Mouse (Mus musculus): Measurements from ENCODE around the gene Setd3.

- TF ChIP-seq CTCF (IDR thresholded peaks at IDR 0.05; ENCODE audit: control insufficient read depth, insufficient read depth, insufficient replicate concordance, low read depth, low read length): no peak
- TF ChIP-seq POLR2A (IDR thresholded peaks at IDR 0.05; ENCODE audit: control insufficient read depth, low read depth, low read length): no peak
Measured at GRCm38 (mm10) chr12:108223357-108223756, 44.2 kb upstream of the Setd3 start.
